Mouse (Mus musculus) retina, postnatal 7 days (tissue): ENCODE measurements at regions not wholly inside any gene's neighbourhood (a gene's known extent, or its start where the extent isn't known, plus 50 kb on each side); places are given as distances from the start of the nearest gene placed in this dataset.

ENCODE experiments used
- DNase-seq: peaks from one replicate; pipeline ENCODE4 v3.0.0-alpha.2; 2012; ENCODE audit warnings: low read depth, low spot score

- DNase-seq = no peak
Observed at GRCm38 (mm10) chr7:83161226-83161625, 294.1 kb downstream of the Mex3b start.

- DNase-seq = no peak
Observed at GRCm38 (mm10) chr7:83162868-83163267, 295.7 kb downstream of the Mex3b start.

GRCm38 (mm10) chr7:83179403-83179802 is 312.3 kb downstream of the Mex3b start:
- DNase-seq = no peak

GRCm38 (mm10) chr7:83186341-83186740 is 319.2 kb downstream of the Mex3b start:
- no peak for DNase-seq

GRCm38 (mm10) chr7:83195896-83196537 is 328.9 kb downstream of the Mex3b start:
- DNase-seq = no peak

- DNase-seq = no peak
Observed at GRCm38 (mm10) chr7:83197490-83197889, 330.4 kb downstream of the Mex3b start.

GRCm38 (mm10) chr7:83201126-83201686 is 334.1 kb downstream of the Mex3b start:
- no peak for DNase-seq

GRCm38 (mm10) chr7:83201768-83202493 is 334.8 kb downstream of the Mex3b start:
- peak; percentile 51 for DNase-seq

GRCm38 (mm10) chr7:83203311-83204012 is 336.3 kb downstream of the Mex3b start:
- no peak for DNase-seq

- DNase-seq = no peak
Observed at GRCm38 (mm10) chr7:83204013-83204365, 336.9 kb downstream of the Mex3b start.

- DNase-seq = no peak
Observed at GRCm38 (mm10) chr7:83204701-83205100, 337.6 kb downstream of the Mex3b start.

GRCm38 (mm10) chr7:83206999-83207398 is 339.9 kb downstream of the Mex3b start:
- DNase-seq = no peak

GRCm38 (mm10) chr7:83211611-83212010 is 344.5 kb downstream of the Mex3b start:
- DNase-seq = no peak

- DNase-seq = no peak
Observed at GRCm38 (mm10) chr7:83222029-83222722, 355.0 kb downstream of the Mex3b start.

GRCm38 (mm10) chr7:83227262-83228108 is 357.2 kb upstream of the Tmc3 start:
- no peak for DNase-seq

- DNase-seq = no peak
Observed at GRCm38 (mm10) chr7:83230496-83231325, 354.0 kb upstream of the Tmc3 start.

GRCm38 (mm10) chr7:83235659-83236058 is 349.1 kb upstream of the Tmc3 start:
- no peak for DNase-seq

GRCm38 (mm10) chr7:83237336-83237735 is 347.4 kb upstream of the Tmc3 start:
- DNase-seq = no peak

GRCm38 (mm10) chr7:83238091-83238490 is 346.6 kb upstream of the Tmc3 start:
- peak; percentile 6 for DNase-seq

- no peak for DNase-seq
Observed at GRCm38 (mm10) chr7:83242233-83242632, 342.5 kb upstream of the Tmc3 start.
